Mouse (Mus musculus) embryonic facial prominence, embryonic 13.5 days (tissue): ENCODE results near the gene Spsb1. TPM values are rescaled to one million over a fixed set of nuclear protein-coding genes. Genes with fewer than 3 reads are reported as not detected.

ENCODE experiments used
- ATAC-seq: fragments of 200-750 bp; cut with Nextera tagmentation; 2 replicates; pipeline ENCODE4 v1.8.0; 2017; ENCODE audit warnings: low read depth; ENCODE audit not compliant: insufficient number of reproducible peaks, insufficient read depth, low FRiP score, low TSS enrichment
- H3K27ac ChIP-seq: fragments of 300-500 bp; sonication (generic); 2 replicates; pipeline ENCODE4 v1.5.1; 2015; ENCODE audit warnings: moderate library complexity, mild to moderate bottlenecking, inconsistent platforms
- H3K27me3 ChIP-seq: fragments of 300-500 bp; sonication (generic); 2 replicates; pipeline ENCODE4 v1.6.1; 2015; ENCODE audit warnings: mild to moderate bottlenecking, inconsistent platforms
- H3K36me3 ChIP-seq: fragments of 300-500 bp; sonication (generic); 2 replicates; pipeline ENCODE4 v1.6.1; 2015; ENCODE audit warnings: mild to moderate bottlenecking, inconsistent platforms
- H3K4me1 ChIP-seq: fragments of 300-500 bp; sonication (generic); 2 replicates; pipeline ENCODE4 v1.6.1; 2015; ENCODE audit warnings: inconsistent platforms
- H3K4me2 ChIP-seq: fragments of 300-500 bp; sonication (generic); 2 replicates; pipeline ENCODE4 v1.6.1; 2015; ENCODE audit warnings: moderate library complexity, mild to moderate bottlenecking, inconsistent platforms
- H3K4me3 ChIP-seq: fragments of 300-500 bp; sonication (generic); 2 replicates; pipeline ENCODE4 v1.5.1; 2015; ENCODE audit warnings: mild to moderate bottlenecking, inconsistent platforms
- H3K9ac ChIP-seq: fragments of 300-500 bp; sonication (generic); 2 replicates; pipeline ENCODE4 v1.6.1; 2015; ENCODE audit warnings: mild to moderate bottlenecking, inconsistent platforms
- H3K9me3 ChIP-seq: fragments of 300-500 bp; sonication (generic); 2 replicates; pipeline ENCODE4 v1.6.1; 2016; ENCODE audit warnings: inconsistent platforms
- WGBS: fragments of 180-500 bp; shearing (Covaris S2); methylation state at CpG from one replicate; pipeline ENCODE4 v1.1.7; 2015; ENCODE audit warnings: mixed read lengths; 5-methylcytosine and 5-hydroxymethylcytosine counted together
- polyA plus RNA-seq: library from polyadenylated mRNA; unstranded; fragments of >200 nt; fragmentation: Nextera tagmentation; extraction: Ambion mirVana; gene quantifications from 2 replicates; pipeline ENCODE4 v1.2.1, GENCODE M21; 2015

Gene Spsb1
- polyA plus RNA-seq, 1 experiment from 2014 or later, result 12.2 TPM

GRCm38 (mm10) chr4:149979819-149980308 lies 25.0 kb upstream of the Spsb1 start:
- peak overlapping the region; percentile 19 for H3K4me3 ChIP-seq
- peak overlapping the region; percentile 69; the same call in 1 of the 2 replicates for H3K27ac ChIP-seq
- WGBS, result 3% methylated on average over 12 of the region's 12 CpGs
- H3K27me3 ChIP-seq, result no peaks in the 10 kb centered on the region
- H3K9ac ChIP-seq, result peak overlapping the region; percentile 55; the same call in 1 of the 2 replicates
- peak overlapping the region; percentile 56 for H3K4me2 ChIP-seq
- no peaks in the 10 kb centered on the region for H3K9me3 ChIP-seq
- H3K36me3 ChIP-seq, result peaks cover 22% of the 10 kb centered on the region
- ATAC-seq, result 0 out of 2 replicates have a peak, but pooled peaks have one; percentile 15
- peaks cover 39% of the 10 kb centered on the region for H3K4me1 ChIP-seq

GRCm38 (mm10) chr4:149978820-149979219 lies 24.0 kb upstream of the Spsb1 start:
- H3K4me2 ChIP-seq, result no peak overlapping the region
- H3K27me3 ChIP-seq, result no peaks in the 10 kb centered on the region
- peaks cover 21% of the 10 kb centered on the region for H3K36me3 ChIP-seq
- WGBS, result 77% methylated on average over 2 of the region's 2 CpGs
- peaks cover 41% of the 10 kb centered on the region for H3K4me1 ChIP-seq
- H3K4me3 ChIP-seq, result no peak overlapping the region
- no peak for ATAC-seq
- no peaks in the 10 kb centered on the region for H3K9me3 ChIP-seq
- H3K9ac ChIP-seq, result peak overlapping the region; percentile 40; the same call in 1 of the 2 replicates
- no peak overlapping the region for H3K27ac ChIP-seq

GRCm38 (mm10) chr4:149977801-149978544 lies 23.1 kb upstream of the Spsb1 start:
- Histone ChIP-seq H3K9ac (peak overlapping the region; percentile 40; the same call in 1 of the 2 replicates), H3K9me3 (no peaks in the 10 kb centered on the region), H3K4me1 (peaks cover 41% of the 10 kb centered on the region), H3K4me3 (no peak overlapping the region), H3K27ac (peak overlapping the region; percentile 57; the same call in 1 of the 2 replicates), H3K4me2 (0 out of 2 replicates have a peak overlapping the region, but pooled peaks have one; percentile 3), H3K36me3 (peaks cover 15% of the 10 kb centered on the region), H3K27me3 (no peaks in the 10 kb centered on the region)
- ATAC-seq, result no peak; the same call in 1 of the 2 replicates
- WGBS, result 45% methylated on average over 17 of the region's 17 CpGs

GRCm38 (mm10) chr4:149977181-149977580 lies 22.3 kb upstream of the Spsb1 start:
- WGBS, result 76% methylated on average over 6 of the region's 6 CpGs
- H3K27me3 ChIP-seq, result no peaks in the 10 kb centered on the region
- no peaks in the 10 kb centered on the region for H3K9me3 ChIP-seq
- no peak for ATAC-seq
- no peak overlapping the region for H3K4me3 ChIP-seq
- peak overlapping the region; percentile 40; the same call in 1 of the 2 replicates for H3K9ac ChIP-seq
- peaks cover 15% of the 10 kb centered on the region for H3K36me3 ChIP-seq
- no peak overlapping the region for H3K27ac ChIP-seq
- peaks cover 41% of the 10 kb centered on the region for H3K4me1 ChIP-seq
- H3K4me2 ChIP-seq, result no peak overlapping the region

GRCm38 (mm10) chr4:149975730-149976254 lies 20.9 kb upstream of the Spsb1 start:
- no peak overlapping the region for H3K4me3 ChIP-seq
- no peaks in the 10 kb centered on the region for H3K27me3 ChIP-seq
- no peak overlapping the region for H3K9ac ChIP-seq
- no peak overlapping the region for H3K4me2 ChIP-seq
- no peak for ATAC-seq
- 75% methylated on average over 5 of the region's 5 CpGs for WGBS
- H3K4me1 ChIP-seq, result peaks cover 41% of the 10 kb centered on the region
- no peak overlapping the region for H3K27ac ChIP-seq
- H3K9me3 ChIP-seq, result no peaks in the 10 kb centered on the region
- H3K36me3 ChIP-seq, result peaks cover 1% of the 10 kb centered on the region; the same call in 1 of the 2 replicates

GRCm38 (mm10) chr4:149975291-149975690 lies 20.4 kb upstream of the Spsb1 start:
- H3K4me3 ChIP-seq, result no peak overlapping the region
- H3K9me3 ChIP-seq, result no peaks in the 10 kb centered on the region
- no peaks in the 10 kb centered on the region for H3K36me3 ChIP-seq
- no peak overlapping the region for H3K4me2 ChIP-seq
- ATAC-seq, result no peak
- peaks cover 37% of the 10 kb centered on the region for H3K4me1 ChIP-seq
- no peaks in the 10 kb centered on the region for H3K27me3 ChIP-seq
- no peak overlapping the region for H3K9ac ChIP-seq
- WGBS, result 66% methylated on average over 8 of the region's 8 CpGs
- H3K27ac ChIP-seq, result no peak overlapping the region

- H3K36me3 ChIP-seq, result no peaks in the 10 kb centered on the region
- no peaks in the 10 kb centered on the region for H3K27me3 ChIP-seq
- H3K4me2 ChIP-seq, result no peak overlapping the region
- no peak for ATAC-seq
- H3K4me1 ChIP-seq, result peaks cover 20% of the 10 kb centered on the region
- no peak overlapping the region for H3K9ac ChIP-seq
- H3K9me3 ChIP-seq, result no peaks in the 10 kb centered on the region
- 73% methylated on average over 9 of the region's 9 CpGs for WGBS
- H3K4me3 ChIP-seq, result no peak overlapping the region
- no peak overlapping the region for H3K27ac ChIP-seq
These were observed 16.6 kb upstream of the Spsb1 start for GRCm38 (mm10) chr4:149971393-149971792.

GRCm38 (mm10) chr4:149968526-149968925 lies 13.7 kb upstream of the Spsb1 start:
- Histone ChIP-seq H3K9me3 (no peaks in the 10 kb centered on the region), H3K4me2 (0 out of 2 replicates have a peak overlapping the region, but pooled peaks have one; percentile 7), H3K9ac (peak overlapping the region; percentile 21; the same call in 1 of the 2 replicates), H3K27ac (peak overlapping the region; percentile 48), H3K36me3 (no peaks in the 10 kb centered on the region), H3K27me3 (no peaks in the 10 kb centered on the region), H3K4me1 (peaks cover 39% of the 10 kb centered on the region), H3K4me3 (no peak overlapping the region)
- WGBS, result 12% methylated on average over 6 of the region's 6 CpGs
- no peak for ATAC-seq

GRCm38 (mm10) chr4:149966963-149967362 lies 12.1 kb upstream of the Spsb1 start:
- Histone ChIP-seq H3K27me3 (no peaks in the 10 kb centered on the region), H3K9ac (no peak overlapping the region), H3K4me3 (no peak overlapping the region), H3K27ac (0 out of 2 replicates have a peak overlapping the region, but pooled peaks have one; percentile 7), H3K4me1 (peaks cover 39% of the 10 kb centered on the region), H3K36me3 (no peaks in the 10 kb centered on the region), H3K4me2 (no peak overlapping the region), H3K9me3 (no peaks in the 10 kb centered on the region)
- 81% methylated on average over 9 of the region's 9 CpGs for WGBS
- ATAC-seq, result no peak

- Histone ChIP-seq H3K4me1 (peaks cover 39% of the 10 kb centered on the region), H3K27ac (0 out of 2 replicates have a peak overlapping the region, but pooled peaks have one; percentile 7), H3K4me3 (no peak overlapping the region), H3K27me3 (no peaks in the 10 kb centered on the region), H3K9me3 (no peaks in the 10 kb centered on the region), H3K4me2 (no peak overlapping the region), H3K36me3 (no peaks in the 10 kb centered on the region), H3K9ac (no peak overlapping the region)
- ATAC-seq, result no peak
- WGBS, result 54% methylated on average over 5 of the region's 5 CpGs
These were observed 11.4 kb upstream of the Spsb1 start for GRCm38 (mm10) chr4:149966252-149966651.

GRCm38 (mm10) chr4:149965672-149966071 lies 10.8 kb upstream of the Spsb1 start:
- no peaks in the 10 kb centered on the region for H3K27me3 ChIP-seq
- peaks cover 39% of the 10 kb centered on the region for H3K4me1 ChIP-seq
- no peak overlapping the region for H3K4me2 ChIP-seq
- H3K27ac ChIP-seq, result no peak overlapping the region
- H3K36me3 ChIP-seq, result no peaks in the 10 kb centered on the region
- H3K9ac ChIP-seq, result 0 out of 2 replicates have a peak overlapping the region, but pooled peaks have one; percentile 32
- no peak overlapping the region for H3K4me3 ChIP-seq
- H3K9me3 ChIP-seq, result no peaks in the 10 kb centered on the region
- no peak for ATAC-seq
- WGBS, result 59% methylated on average over 6 of the region's 6 CpGs
